Mouse (Mus musculus) ZHBTc4 (cell line): ENCODE data around the gene Zfp784.

Experiments used
- DNase-seq: peaks from one replicate; pipeline ENCODE4 v3.0.0-alpha.2; 2011; ENCODE audit warnings: low read depth, low spot score

Zfp784 gene

DNA sequence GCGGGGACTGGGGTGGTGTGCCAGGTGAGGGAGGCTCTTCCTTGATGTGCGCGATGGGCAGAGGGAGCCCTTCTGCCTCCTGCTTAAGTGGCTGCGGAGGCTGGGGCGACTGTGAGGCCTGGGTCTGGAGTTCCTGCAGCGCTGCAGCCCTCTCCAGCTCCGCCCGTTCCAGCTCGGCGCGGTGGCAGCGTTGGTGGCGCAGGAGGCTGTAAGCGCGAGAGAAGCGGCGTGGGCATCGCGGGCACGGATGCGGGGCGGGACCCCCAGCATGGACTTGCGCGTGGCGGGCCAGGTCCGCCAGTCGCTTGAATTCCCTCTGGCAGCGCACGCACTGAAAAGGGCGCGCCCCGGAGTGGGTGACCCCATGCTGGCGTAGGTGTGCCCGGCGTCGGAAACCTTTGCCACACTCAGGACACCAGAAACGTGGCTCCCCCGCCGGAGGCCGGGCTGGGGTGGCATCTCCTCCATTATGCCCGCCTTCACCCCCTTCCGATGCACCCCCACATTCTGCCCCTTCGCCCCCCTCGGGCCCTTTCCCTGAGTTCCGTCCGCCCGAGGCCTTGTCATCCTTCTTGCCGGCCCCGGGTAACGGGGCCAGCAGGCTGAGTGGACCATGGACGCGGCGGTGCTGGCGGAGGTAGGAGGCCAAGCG lies 44.8 kb downstream of the Zfp784 start:
- peak; percentile 43 for DNase-seq

GRCm38 (mm10) chr7:4988250-4988649 lies 50.0 kb downstream of the Zfp784 start:
- DNase-seq = no peak
